Mouse (Mus musculus) liver, embryonic 13.5 days (tissue): ENCODE measurements around the gene Ccr3. TPM values are rescaled to one million over a fixed set of nuclear protein-coding genes. Genes with fewer than 3 reads are reported as not detected.
"Not testable (repeated sequence)": the region's sequence is repeated elsewhere in the genome, so short reads cannot be mapped to it uniquely, and the experiment has no call there.

Experiments used
- ATAC-seq: fragments of 200-750 bp; cut with Nextera tagmentation; 2 replicates; pipeline ENCODE4 v1.8.0; 2017; ENCODE audit warnings: low read depth, mild to moderate bottlenecking, moderate number of reproducible peaks, moderate library complexity
- DNase-seq: peaks from one replicate; pipeline ENCODE4 v3.0.0; 2022
- H3K27ac ChIP-seq: fragments of 300-500 bp; sonication (generic); 2 replicates; pipeline ENCODE4 v1.5.1; 2015; ENCODE audit warnings: moderate library complexity, mild to moderate bottlenecking, inconsistent platforms
- H3K27me3 ChIP-seq: fragments of 300-500 bp; sonication (generic); 2 replicates; pipeline ENCODE4 v1.6.1; 2015; ENCODE audit warnings: mild to moderate bottlenecking, inconsistent platforms
- H3K36me3 ChIP-seq: fragments of 300-500 bp; sonication (generic); 2 replicates; pipeline ENCODE4 v1.6.1; 2015; ENCODE audit warnings: mild to moderate bottlenecking, inconsistent platforms
- H3K4me1 ChIP-seq: fragments of 300-500 bp; sonication (generic); replicated peaks from 2 replicates; pipeline ENCODE4 v1.6.1; 2015; ENCODE audit warnings: inconsistent platforms
- H3K4me2 ChIP-seq: fragments of 300-500 bp; sonication (generic); 2 replicates; pipeline ENCODE4 v1.6.1; 2015; ENCODE audit warnings: inconsistent platforms, mild to moderate bottlenecking, moderate library complexity
- H3K4me3 ChIP-seq: fragments of 300-500 bp; sonication (generic); replicated peaks from 2 replicates; pipeline ENCODE4 v1.5.1; 2015; ENCODE audit warnings: mild to moderate bottlenecking, inconsistent platforms
- H3K9ac ChIP-seq: fragments of 300-500 bp; sonication (generic); 2 replicates; pipeline ENCODE4 v1.6.1; 2015; ENCODE audit warnings: mild to moderate bottlenecking, inconsistent platforms
- H3K9me3 ChIP-seq: fragments of 300-500 bp; sonication (generic); replicated peaks from 2 replicates; pipeline ENCODE4 v1.6.1; 2016; ENCODE audit warnings: inconsistent platforms
- WGBS: fragments of 180-500 bp; shearing (Covaris S2); methylation state at CpG from one replicate; pipeline ENCODE4 v1.1.7; 2015; ENCODE audit not compliant: insufficient replicate concordance; 5-methylcytosine and 5-hydroxymethylcytosine counted together
- polyA plus RNA-seq: library from polyadenylated mRNA; unstranded; fragments of >200 nt; fragmentation: Nextera tagmentation; extraction: Ambion mirVana; gene quantifications from 2 replicates; pipeline ENCODE4 v1.2.1, GENCODE M21; 2015

Gene Ccr3
- polyA plus RNA-seq, 1 experiment from 2014 or later: 0.10 TPM

- H3K9me3 ChIP-seq: no peaks in the 10 kb centered on the region
- H3K4me2 ChIP-seq: no peak overlapping the region
- 34% methylated on average over 2 of the region's 2 CpGs for WGBS
- H3K27ac ChIP-seq: no peak overlapping the region; the same call in 1 of the 2 replicates
- ATAC-seq: no peak
- H3K27me3 ChIP-seq: no peaks in the 10 kb centered on the region
- no peak overlapping the region for H3K4me3 ChIP-seq
- DNase-seq: no peak
- no peaks in the 10 kb centered on the region for H3K36me3 ChIP-seq
- peaks cover 7% of the 10 kb centered on the region for H3K4me1 ChIP-seq
- H3K9ac ChIP-seq: no peak overlapping the region
These were observed 31.8 kb downstream of the Ccr3 start for GRCm38 (mm10) chr9:124053532-124053931.

GRCm38 (mm10) chr9:124056158-124056709, 34.5 kb downstream of the Ccr3 start:
- H3K27ac ChIP-seq: peak overlapping the region; percentile 39
- H3K9me3 ChIP-seq: no peaks in the 10 kb centered on the region
- H3K27me3 ChIP-seq: no peaks in the 10 kb centered on the region
- DNase-seq (no peak), ATAC-seq (no peak)
- peaks cover 20% of the 10 kb centered on the region for H3K4me1 ChIP-seq
- H3K36me3 ChIP-seq: no peaks in the 10 kb centered on the region
- no peak overlapping the region for H3K4me3 ChIP-seq
- whole genome bisulfite sequencing: 26% methylated on average over 3 of the region's 3 CpGs
- 0 out of 2 replicates have a peak overlapping the region, but pooled peaks have one; percentile 10 for H3K9ac ChIP-seq
- no peak overlapping the region for H3K4me2 ChIP-seq

- Histone ChIP-seq H3K4me2 (no peak overlapping the region), H3K36me3 (no peaks in the 10 kb centered on the region), H3K27ac (peak overlapping the region; percentile 66), H3K9ac (no peak overlapping the region; the same call in 1 of the 2 replicates), H3K9me3 (no peaks in the 10 kb centered on the region), H3K27me3 (no peaks in the 10 kb centered on the region), H3K4me1 (peaks cover 28% of the 10 kb centered on the region), H3K4me3 (no peak overlapping the region)
- ATAC-seq: peak; percentile 35; the same call in 1 of the 2 replicates
- 59% methylated on average over 2 of the region's 2 CpGs for WGBS
- DNase-seq: no peak
These were observed 38.0 kb downstream of the Ccr3 start for GRCm38 (mm10) chr9:124059660-124060352.

GRCm38 (mm10) chr9:124061474-124062432, 40.0 kb downstream of the Ccr3 start:
- peak overlapping the region; percentile 94 for H3K27ac ChIP-seq
- peak overlapping the region; percentile 46 for H3K4me2 ChIP-seq
- peak; percentile 41 for DNase-seq
- ATAC-seq: peak; percentile 69
- H3K9ac ChIP-seq, H3K9me3 ChIP-seq, H3K36me3 ChIP-seq, H3K27me3 ChIP-seq, H3K4me3 ChIP-seq: not testable (repeated sequence)
- WGBS: 21% methylated on average over 3 of the region's 3 CpGs
- peaks cover 21% of the 10 kb centered on the region for H3K4me1 ChIP-seq

GRCm38 (mm10) chr9:124066572-124067103, 44.9 kb downstream of the Ccr3 start:
- ATAC-seq (no peak), DNase-seq (no peak)
- Histone ChIP-seq H3K4me2 (no peak overlapping the region), H3K9me3 (no peaks in the 10 kb centered on the region), H3K27ac (no peak overlapping the region), H3K4me3 (no peak overlapping the region), H3K36me3 (no peaks in the 10 kb centered on the region), H3K9ac (no peak overlapping the region), H3K27me3 (no peaks in the 10 kb centered on the region), H3K4me1 (peaks cover 20% of the 10 kb centered on the region)

GRCm38 (mm10) chr9:124068098-124069058, 46.6 kb downstream of the Ccr3 start:
- no peak for DNase-seq
- no peaks in the 10 kb centered on the region for H3K27me3 ChIP-seq

GRCm38 (mm10) chr9:124071506-124071905, 49.7 kb downstream of the Ccr3 start:
- Histone ChIP-seq H3K4me2 (no peak overlapping the region), H3K9me3 (no peaks in the 10 kb centered on the region), H3K27me3 (no peaks in the 10 kb centered on the region), H3K27ac (no peak overlapping the region), H3K4me1 (peaks cover 12% of the 10 kb centered on the region), H3K4me3 (no peak overlapping the region), H3K9ac (no peak overlapping the region), H3K36me3 (no peaks in the 10 kb centered on the region)
- WGBS: 89% methylated on average over 1 of the region's 1 CpGs
- DNase-seq (no peak), ATAC-seq (no peak)

More at GRCm38 (mm10) chr9:124068098-124069058, 46.6 kb downstream of the Ccr3 start:
- 16% methylated on average over 2 of the region's 2 CpGs for WGBS
- H3K27ac ChIP-seq: peak overlapping the region; percentile 25; the same call in 1 of the 2 replicates
- H3K9me3 ChIP-seq: no peaks in the 10 kb centered on the region
- H3K4me3 ChIP-seq: no peak overlapping the region
- H3K4me2 ChIP-seq: no peak overlapping the region
- ATAC-seq: 0 out of 2 replicates have a peak, but pooled peaks have one; percentile 10
- peaks cover 12% of the 10 kb centered on the region for H3K4me1 ChIP-seq
- H3K36me3 ChIP-seq: no peaks in the 10 kb centered on the region
- H3K9ac ChIP-seq: no peak overlapping the region

- no peaks in the 10 kb centered on the region for H3K36me3 ChIP-seq
- H3K27me3 ChIP-seq: no peaks in the 10 kb centered on the region
- H3K4me1 ChIP-seq: no peaks in the 10 kb centered on the region
- WGBS: 57% methylated on average over 4 of the region's 4 CpGs
- no peak overlapping the region for H3K4me2 ChIP-seq
- no peak for DNase-seq
- H3K4me3 ChIP-seq: no peak overlapping the region
- H3K9me3 ChIP-seq: no peaks in the 10 kb centered on the region
- H3K9ac ChIP-seq: no peak overlapping the region
- no peak overlapping the region for H3K27ac ChIP-seq
- no peak for ATAC-seq
These were observed 58.0 kb downstream of the Ccr3 start for GRCm38 (mm10) chr9:124079803-124080202.

- H3K9me3 ChIP-seq, H3K27me3 ChIP-seq, H3K27ac ChIP-seq, DNase-seq, H3K36me3 ChIP-seq, H3K4me1 ChIP-seq, H3K4me2 ChIP-seq, H3K4me3 ChIP-seq, ATAC-seq, H3K9ac ChIP-seq: not testable (repeated sequence)
- 86% methylated on average over 13 of the region's 13 CpGs for WGBS
These were observed 58.7 kb downstream of the Ccr3 start for GRCm38 (mm10) chr9:124080471-124080870.
